Mouse (Mus musculus) inflammation-experienced regulatory T-cells, adult 6 months (primary cell): Measurements from ENCODE around the gene Ppp1r14d. TPM values are rescaled to one million over a fixed set of nuclear protein-coding genes. Genes with fewer than 3 reads are reported as not detected.

ENCODE experiments used
- ATAC-seq: one replicate; pipeline ENCODE4 v1.8.0; 2017
- polyA plus RNA-seq, 3 experiments: library from polyadenylated mRNA; unstranded; fragments of 100-300 nt; shearing (Covaris generic); gene quantifications; one replicate each; pipeline ENCODE4 v1.2.1; 2017

Ppp1r14d gene
- polyA plus RNA-seq, 3 experiments from 2014 or later: not detected

GRCm38 (mm10) chr2:119236682-119237209 lies 7.0 kb upstream of the Ppp1r14d start:
- ATAC-seq: no peak

DNA sequence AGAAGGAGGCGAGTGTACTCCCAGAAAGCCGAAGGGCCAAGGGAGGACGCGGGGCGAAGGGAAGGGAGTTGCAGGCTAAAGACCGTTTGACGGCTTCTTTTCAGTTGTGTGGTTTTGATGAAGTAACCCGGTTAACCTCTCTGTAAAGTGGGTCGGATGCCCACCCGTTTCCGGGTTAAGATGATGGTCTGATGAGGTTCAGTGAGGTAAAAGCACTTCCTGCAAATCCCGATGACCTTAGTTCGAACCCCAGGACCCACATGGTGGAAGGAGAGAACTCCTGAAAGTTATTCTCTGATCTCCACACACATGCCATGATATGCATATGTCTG lies 20.6 kb downstream of the Ppp1r14d start:
- peak; percentile 12 for ATAC-seq

DNA sequence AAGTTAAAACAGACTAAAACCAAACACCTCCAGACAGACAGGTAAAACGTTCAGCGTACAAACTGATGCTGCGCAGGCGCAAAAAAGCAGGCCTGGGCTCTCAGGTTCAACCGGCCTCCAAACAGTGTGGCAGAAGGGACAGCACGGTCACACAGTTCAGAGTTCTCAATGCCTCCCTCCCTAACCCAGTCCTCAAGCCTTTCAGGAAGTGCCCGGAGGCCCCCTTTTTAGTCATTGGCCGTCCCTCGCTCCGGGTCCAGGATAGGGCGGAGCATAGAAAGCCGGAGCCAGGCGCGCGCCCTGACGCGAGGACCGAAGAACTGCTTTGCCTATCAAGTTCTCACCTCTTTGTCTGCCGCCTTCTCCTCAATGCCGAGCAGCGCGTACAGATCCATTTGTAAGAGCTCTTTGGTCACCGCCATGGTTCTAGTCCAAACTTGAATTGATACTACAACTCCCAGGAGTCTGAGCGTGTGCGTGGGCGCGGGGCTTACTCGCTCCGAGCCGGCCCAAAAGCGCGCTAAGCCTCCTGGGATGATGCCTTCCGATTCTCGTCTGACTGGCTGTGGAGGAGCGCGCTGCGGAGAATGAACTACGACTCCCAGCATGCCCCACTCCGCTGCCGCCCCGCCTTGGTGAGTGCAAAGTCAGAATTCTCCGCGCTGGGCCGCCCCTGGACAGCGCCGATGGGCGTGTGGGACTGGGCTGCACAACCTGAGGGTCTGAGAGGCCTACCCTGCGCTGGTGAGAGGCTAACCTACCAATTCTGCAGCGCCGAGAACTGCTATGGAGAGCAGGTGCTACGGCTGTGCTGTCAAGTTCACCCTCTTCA lies 21.1 kb downstream of the Ppp1r14d start, which contains the start of the genes Zfyve19 and Dnajc17:
Gene Zfyve19, plus strand, starts transcription at position 274 of the 832 bp plus-strand sequence.
Gene Dnajc17, minus strand, starts transcription at position 452 of the 832 bp plus-strand sequence.
- ATAC-seq: peak; percentile 98

- ATAC-seq: no peak
Measured at GRCm38 (mm10) chr2:119207961-119208343, 21.8 kb downstream of the Ppp1r14d start.

GRCm38 (mm10) chr2:119203871-119204460 lies 25.7 kb downstream of the Ppp1r14d start:
- no peak for ATAC-seq

- no peak for ATAC-seq
Measured at GRCm38 (mm10) chr2:119202914-119203453, 26.7 kb downstream of the Ppp1r14d start.

DNA sequence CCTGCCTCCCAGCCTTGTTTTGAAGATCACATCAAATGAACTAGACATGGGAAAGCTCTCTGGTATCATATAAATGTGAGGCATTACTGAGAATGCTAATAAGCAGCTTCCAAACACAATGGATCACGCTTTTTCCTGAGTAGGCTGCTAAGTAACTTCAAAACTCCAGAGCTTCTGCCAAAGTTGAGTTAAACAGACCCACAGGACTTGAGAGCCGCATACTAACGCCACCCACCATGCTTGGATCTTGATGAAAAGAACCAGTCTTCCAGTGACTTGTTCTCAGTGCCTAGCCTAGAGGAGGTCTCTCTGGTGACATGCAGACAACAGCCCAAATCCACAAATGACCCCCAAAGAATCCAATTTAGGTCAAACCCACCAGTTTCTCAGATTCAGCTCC lies 30.8 kb downstream of the Ppp1r14d start:
- ATAC-seq: no peak

- no peak for ATAC-seq
Measured at GRCm38 (mm10) chr2:119198049-119198448, 31.7 kb downstream of the Ppp1r14d start.

- ATAC-seq: no peak
Measured at GRCm38 (mm10) chr2:119197493-119197892, 32.2 kb downstream of the Ppp1r14d start.

- ATAC-seq: no peak
Measured at GRCm38 (mm10) chr2:119196316-119197108, 33.2 kb downstream of the Ppp1r14d start.

GRCm38 (mm10) chr2:119194140-119194539 lies 35.6 kb downstream of the Ppp1r14d start:
- ATAC-seq: no peak

DNA sequence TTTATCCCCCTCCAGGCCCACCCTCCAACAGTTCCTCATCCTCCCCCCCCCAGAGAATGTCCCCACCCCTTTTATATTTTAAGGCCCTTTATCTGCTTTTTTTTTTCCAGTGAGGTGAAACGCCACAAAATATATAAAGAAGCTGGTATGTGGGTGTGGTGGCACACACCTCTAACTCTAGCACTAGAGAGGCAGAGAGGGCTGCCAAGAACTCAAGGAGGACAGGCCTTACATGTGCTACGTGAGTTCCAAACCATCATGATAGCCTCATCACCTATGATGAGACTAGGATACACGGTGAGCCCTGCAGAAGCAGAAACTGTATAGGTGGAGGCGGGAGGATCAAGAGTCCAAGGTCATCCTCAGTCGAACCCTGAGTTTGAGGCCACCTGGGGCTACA lies 38.7 kb downstream of the Ppp1r14d start:
- ATAC-seq: no peak

DNA sequence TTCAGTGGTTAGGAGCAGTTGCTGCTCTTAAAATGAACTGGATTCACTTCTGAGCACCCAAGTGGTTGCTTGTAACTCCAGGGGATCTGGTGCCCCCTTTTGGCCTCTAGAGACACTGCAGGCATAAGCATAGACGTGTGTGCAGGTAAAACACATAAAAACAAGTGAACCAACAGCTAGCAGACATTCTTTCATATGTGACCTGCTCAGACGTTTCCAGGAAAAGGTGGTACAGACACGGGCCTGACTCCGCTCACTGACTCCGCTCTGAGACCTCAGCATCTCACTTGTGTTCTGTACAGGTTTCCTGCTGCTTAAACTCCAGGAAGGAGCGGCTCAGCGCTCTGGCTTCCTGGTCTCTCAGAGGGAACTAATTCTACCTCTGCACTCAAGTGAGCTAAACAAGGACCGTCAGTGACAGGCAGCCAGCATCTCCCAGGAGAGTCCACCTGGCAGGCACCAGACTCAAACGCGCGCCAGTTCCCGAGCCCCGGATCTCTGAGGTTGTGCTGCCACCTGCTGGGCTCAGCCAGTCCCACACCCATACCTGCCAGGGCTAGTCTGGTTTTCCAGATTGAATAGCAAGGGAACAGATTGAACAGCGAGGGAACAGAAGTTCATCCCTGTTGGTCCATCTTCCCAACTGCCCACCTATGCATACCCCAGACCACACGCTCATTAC lies 40.5 kb downstream of the Ppp1r14d start:
- ATAC-seq: peak; percentile 95

- no peak for ATAC-seq
Measured at GRCm38 (mm10) chr2:119182914-119183313, 46.8 kb downstream of the Ppp1r14d start.

- no peak for ATAC-seq
Measured at GRCm38 (mm10) chr2:119177384-119177939, 52.2 kb downstream of the Ppp1r14d start.

DNA sequence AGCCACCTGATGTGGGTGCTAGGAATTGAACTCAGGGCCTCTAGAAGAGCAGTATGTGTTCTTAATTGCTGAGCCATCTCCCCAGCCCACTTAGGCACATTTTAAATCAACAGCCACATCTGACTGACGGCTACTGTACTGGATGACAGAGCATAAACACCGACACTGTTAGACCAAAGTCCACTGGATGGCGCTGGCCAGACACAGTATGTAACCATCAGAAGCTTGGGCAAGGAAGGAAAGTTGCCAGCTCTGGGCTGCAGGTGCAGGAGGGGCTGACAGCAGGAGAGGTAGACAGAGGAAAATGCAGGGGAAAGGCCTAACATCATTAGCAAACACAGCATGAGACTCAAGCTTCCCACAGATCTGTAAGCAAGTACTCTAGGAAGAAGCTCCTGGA lies 52.9 kb downstream of the Ppp1r14d start:
- ATAC-seq: no peak

GRCm38 (mm10) chr2:119175614-119176013 lies 54.1 kb downstream of the Ppp1r14d start:
- ATAC-seq: no peak

DNA sequence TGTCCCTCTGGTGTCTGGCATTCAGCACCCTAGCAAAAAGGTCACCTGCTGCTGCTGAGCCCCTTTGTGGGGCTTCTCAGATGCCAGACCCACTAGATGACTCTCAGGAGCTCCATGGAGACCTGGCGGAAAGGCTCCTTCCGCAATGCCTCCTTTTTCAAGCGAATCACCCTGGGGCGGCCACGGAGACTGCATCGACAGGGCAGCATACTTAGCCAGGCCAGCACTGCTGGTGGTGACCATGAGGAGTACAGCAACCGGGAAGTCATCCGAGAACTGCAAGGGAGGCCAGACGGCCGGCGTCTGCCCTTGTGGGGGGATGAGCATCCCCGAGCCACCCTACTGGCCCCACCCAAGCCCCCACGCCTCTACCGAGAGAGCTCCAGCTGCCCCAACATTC lies 54.8 kb downstream of the Ppp1r14d start:
- ATAC-seq: no peak

GRCm38 (mm10) chr2:119173991-119174651 lies 55.6 kb downstream of the Ppp1r14d start, which contains the start of gene Gm14137:
Gm14137 (plus strand) TSS chr2:119174509.
- ATAC-seq: no peak

- ATAC-seq: no peak
Measured at GRCm38 (mm10) chr2:119172862-119173576, 56.7 kb downstream of the Ppp1r14d start.
